Mouse (Mus musculus): ENCODE results near the gene Crxos.

DNA sequence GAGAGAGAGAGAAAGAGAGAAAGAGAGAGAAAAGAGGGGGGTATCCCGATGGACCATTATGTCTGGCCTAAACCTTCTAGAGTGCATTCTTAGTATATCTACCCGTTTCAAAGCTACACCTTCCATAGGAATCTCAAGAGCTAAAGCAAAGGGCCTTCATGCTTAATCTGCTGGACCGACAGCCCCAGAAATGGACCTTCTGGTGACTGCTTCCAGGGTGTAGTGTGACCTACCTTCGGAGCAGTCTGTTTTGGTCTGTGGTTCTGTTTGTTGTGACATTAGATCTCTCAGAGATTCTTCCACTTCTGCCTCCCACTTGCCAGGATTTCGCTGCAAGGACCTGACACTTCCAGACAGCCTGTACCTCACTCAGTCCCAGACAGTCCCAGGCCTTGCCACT, 28.1 kb downstream of the Crxos start:
- TF ChIP-seq POLR2A (IDR thresholded peaks at IDR 0.05; ENCODE audit: control insufficient read depth, extremely low read depth, insufficient read depth, low read length, poor library complexity), result no peak
- no peak for TF ChIP-seq CTCF (IDR thresholded peaks at IDR 0.05; ENCODE audit: borderline replicate concordance, control insufficient read depth, extremely low read depth, insufficient read depth, low read length, poor library complexity)
